Mouse (Mus musculus) embryonic fibroblast, embryonic 13.5 days (primary cell): Measurements from ENCODE around the gene Pirt.

Experiments
- CTCF ChIP-seq: IDR thresholded peaks from 2 replicates; pipeline ENCODE4 v1.5.1; 2011; ENCODE audit warnings: mild to moderate bottlenecking, control low read depth, low read length, moderate library complexity, borderline replicate concordance; ENCODE audit not compliant: insufficient read depth
- POLR2A ChIP-seq: IDR thresholded peaks from 2 replicates; pipeline ENCODE4 v1.6.1; 2011; ENCODE audit warnings: low read depth, mild to moderate bottlenecking, control low read depth, low read length, moderate library complexity

DNA sequence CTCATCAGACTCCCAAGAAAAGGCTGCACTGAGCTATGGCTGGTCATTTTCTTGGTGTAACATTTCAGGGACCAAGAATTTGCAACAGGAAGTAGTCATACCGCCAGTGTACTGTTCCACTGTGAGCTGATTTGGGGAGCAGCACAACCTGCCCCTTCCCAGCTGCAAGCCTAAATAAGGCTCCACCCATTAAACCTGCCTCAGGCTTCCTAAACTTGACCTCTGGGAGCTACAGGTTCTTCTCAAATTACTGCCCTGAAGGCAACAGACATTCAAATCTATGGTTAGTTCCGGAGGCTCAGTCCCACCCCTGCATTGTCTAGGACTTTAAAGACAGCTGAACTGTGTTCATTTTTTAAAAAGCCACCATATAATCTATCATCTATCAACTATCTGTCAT is 8.2 kb downstream of the Pirt start:
- TF ChIP-seq CTCF = no peak
- TF ChIP-seq POLR2A = no peak
